Mouse (Mus musculus): Measurements from ENCODE around the gene Arhgap22.

DNA sequence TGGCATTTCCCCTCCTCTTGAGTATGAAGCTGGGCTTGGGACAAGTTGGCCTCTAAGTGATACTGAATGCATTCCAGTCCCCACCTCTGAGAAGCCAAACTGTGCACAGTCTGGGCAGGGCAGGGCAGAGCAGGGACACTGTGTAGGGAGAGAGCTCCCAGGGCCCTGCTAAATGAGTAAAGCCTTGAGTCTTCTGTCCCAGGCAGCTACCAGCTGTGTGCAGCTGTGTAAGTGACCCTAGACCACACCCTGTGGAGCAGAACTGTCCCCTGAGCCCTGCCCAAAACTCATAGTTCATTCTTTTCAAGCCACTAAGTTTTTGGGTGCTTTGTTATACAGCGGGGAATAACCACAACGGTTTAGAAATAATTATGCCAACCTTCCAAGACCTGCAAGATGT lies 67.1 kb downstream of the Arhgap22 start:
- no peak for TF ChIP-seq CTCF (IDR thresholded peaks at IDR 0.05; ENCODE audit: borderline replicate concordance, insufficient read depth, low read length)
- TF ChIP-seq POLR2A (IDR thresholded peaks at IDR 0.05; ENCODE audit: low read depth, low read length), result no peak
